Mouse (Mus musculus) activated CD4-positive, CD25-positive, alpha-beta regulatory T cell, adult 4 months (primary cell): Measurements from ENCODE around the gene Iars2. TPM values are rescaled to one million over a fixed set of nuclear protein-coding genes. Genes with fewer than 3 reads are reported as not detected.

Experiments
- ATAC-seq: one replicate; pipeline ENCODE4 v1.8.0; 2017
- polyA plus RNA-seq, 2 experiments: library from polyadenylated mRNA; unstranded; fragments of 100-300 nt; shearing (Covaris generic); gene quantifications; one replicate each; pipeline ENCODE4 v1.2.1; 2017

The Iars2 gene
- polyA plus RNA-seq, result 10 to 100 TPM in 1 of 2 experiments, 1 to 10 TPM in 1; 8.7 to 12.1 TPM

- ATAC-seq, result peak; percentile 69
Observed at GRCm38 (mm10) chr1:185328721-185329610, at the start of gene Iars2. Gene Iars2, minus strand, starts transcription at chr1:185329396.

DNA sequence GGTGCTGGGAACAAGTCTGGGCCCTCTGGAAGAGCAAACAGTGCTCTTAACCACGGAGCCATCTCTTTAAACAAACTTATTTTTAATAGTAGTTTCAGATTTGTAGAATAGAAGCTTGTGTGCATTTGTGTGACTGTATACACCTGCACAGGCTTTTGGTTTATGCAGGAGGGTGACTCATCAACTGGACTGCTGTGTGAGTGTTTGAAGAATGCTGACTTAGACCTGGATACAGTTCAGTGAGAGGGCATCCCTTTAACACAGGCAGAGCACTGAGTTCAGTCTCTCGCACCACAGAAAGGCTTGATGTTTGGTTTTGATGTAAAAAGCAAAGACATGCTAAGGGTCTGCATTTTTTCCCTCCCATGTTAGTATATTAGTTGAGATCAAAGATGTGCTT is 48.2 kb upstream of the Iars2 start:
- no peak for ATAC-seq

GRCm38 (mm10) chr1:185376390-185376789 is 47.2 kb upstream of the Iars2 start:
- no peak for ATAC-seq

DNA sequence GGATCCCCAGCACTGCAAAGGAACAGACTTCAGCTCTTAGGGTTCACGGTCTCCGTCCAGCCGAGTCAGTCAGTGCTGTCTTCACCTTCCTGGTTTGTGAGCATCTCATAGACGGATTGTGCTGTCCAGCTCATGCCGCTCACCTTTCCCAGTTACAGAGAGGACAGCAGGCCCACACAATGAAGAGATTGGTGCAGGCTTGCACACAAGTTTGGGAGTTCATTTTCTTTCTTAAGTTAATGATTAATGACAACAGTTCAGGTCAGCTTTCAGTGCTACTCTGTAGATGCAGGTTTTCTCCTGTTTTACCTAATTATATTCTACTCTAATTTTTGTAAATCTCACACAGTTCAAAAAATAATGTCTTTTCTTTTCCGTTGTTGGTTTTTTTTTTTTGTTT is 40.8 kb upstream of the Iars2 start:
- ATAC-seq, result no peak

DNA sequence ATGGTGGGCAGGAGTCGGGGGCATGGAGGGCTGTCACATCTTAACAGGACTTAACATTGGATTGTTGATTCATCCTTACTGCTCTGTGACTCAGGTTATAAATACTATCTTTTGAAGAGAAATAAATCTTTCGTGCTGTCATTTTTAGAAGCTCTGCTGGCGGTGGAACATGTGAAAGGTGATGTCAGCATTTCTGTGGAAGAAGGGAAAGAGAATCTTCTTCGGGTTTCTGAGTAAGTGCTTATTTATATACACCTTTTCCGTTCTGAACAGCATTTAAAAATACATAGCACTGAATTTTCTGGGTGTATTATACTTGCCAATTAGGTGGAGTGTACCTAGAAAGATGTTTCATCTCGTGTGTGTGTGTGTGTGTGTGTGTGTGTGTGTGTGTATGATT is 38.2 kb upstream of the Iars2 start:
- ATAC-seq, result no peak

- ATAC-seq, result no peak
Observed at GRCm38 (mm10) chr1:185364183-185364540, 35.0 kb upstream of the Iars2 start.

GRCm38 (mm10) chr1:185363526-185364182 is 34.5 kb upstream of the Iars2 start:
- peak; percentile 15 for ATAC-seq

- ATAC-seq, result peak; percentile 86
Observed at GRCm38 (mm10) chr1:185362677-185363520, 33.7 kb upstream of the Iars2 start, which contains the start of gene Eprs. Gene Eprs, plus strand, starts transcription at chr1:185363044.

- ATAC-seq, result no peak
Observed at GRCm38 (mm10) chr1:185358211-185358610, 29.0 kb upstream of the Iars2 start.

DNA sequence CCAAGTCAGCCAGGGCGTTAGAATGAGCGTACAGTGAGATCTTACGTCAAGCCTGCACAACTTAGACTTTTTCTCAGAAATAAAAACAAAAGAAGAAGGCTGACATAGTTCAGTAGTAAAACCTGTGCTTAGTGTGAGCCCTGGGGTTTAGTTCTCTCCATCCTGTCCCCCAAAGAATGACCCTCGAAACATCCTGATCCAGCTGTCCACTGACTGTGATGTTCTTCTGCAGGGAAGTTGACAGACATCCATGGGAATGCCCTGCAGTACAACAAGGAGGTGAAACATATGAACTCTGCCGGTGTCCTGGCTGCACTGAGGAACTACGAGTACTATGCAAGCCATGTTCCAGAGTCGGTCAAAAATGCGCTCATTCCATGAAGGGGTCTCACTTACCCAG is 27.1 kb upstream of the Iars2 start:
- ATAC-seq, result no peak

GRCm38 (mm10) chr1:185354731-185355130 is 25.5 kb upstream of the Iars2 start:
- no peak for ATAC-seq

DNA sequence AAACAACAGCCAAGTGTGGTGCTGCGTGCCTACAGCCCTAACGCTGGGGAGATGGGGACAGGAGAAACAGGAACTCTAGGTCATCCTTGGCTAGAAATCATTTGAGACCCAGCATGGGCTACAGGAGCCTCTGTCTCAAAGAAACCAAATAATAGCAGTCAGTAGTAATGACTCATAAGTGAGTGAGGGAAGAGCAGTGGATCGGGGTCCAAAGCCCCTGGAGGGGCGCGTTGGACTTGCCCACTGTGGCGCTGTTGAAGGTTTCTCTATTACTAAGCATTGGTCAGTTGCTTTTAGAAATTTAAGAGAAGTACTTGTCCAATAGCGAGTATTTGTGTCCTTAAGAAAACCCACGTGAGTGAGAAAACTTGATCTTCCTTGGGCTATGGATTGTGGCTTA is 24.2 kb upstream of the Iars2 start:
- no peak for ATAC-seq

DNA sequence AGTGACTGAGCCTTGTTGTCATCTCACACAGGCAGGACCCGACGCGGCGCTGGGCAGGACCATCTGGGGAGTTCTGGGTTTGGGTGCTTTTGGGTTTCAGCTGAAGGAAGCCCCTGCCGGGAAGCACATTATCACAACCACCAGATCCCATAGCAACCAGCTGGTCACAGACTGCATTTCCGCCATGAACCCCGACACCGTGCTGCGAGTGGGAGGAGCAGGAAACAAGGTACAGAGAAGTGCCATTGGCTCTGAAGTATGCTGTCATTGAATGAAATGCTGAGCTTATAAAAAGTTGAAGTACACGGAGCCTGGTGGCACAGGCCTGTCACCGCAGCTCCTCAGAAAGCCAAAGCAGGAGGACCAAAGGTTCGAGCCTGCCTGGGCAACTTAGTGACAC is 23.0 kb upstream of the Iars2 start:
- ATAC-seq, result peak; percentile 87

- ATAC-seq, result no peak
Observed at GRCm38 (mm10) chr1:185350611-185351010, 21.4 kb upstream of the Iars2 start.

DNA sequence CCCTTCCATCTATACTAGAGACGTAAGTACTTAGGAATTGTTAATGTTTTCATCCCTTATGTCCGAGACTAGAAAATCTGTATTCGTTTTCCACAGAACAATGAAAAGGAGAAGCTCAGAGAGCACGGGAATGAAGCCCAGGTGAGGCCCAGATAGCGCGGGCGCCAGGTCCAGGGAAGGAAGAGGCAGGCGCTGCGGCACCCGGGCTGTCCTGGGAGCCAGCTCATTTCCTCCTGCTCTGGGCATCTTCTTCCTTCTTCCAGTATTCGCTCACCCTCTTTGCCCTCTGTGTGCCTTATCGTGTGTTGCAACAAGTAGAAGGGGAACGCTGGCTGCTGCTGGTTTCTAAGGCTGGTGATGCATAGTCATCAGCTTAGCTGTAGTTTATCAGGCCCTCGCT is 20.5 kb upstream of the Iars2 start:
- no peak for ATAC-seq

GRCm38 (mm10) chr1:185346188-185346587 is 17.0 kb upstream of the Iars2 start:
- ATAC-seq, result no peak

- no peak for ATAC-seq
Observed at GRCm38 (mm10) chr1:185343422-185343821, 14.2 kb upstream of the Iars2 start.

- no peak for ATAC-seq
Observed at GRCm38 (mm10) chr1:185342441-185342840, 13.2 kb upstream of the Iars2 start.

DNA sequence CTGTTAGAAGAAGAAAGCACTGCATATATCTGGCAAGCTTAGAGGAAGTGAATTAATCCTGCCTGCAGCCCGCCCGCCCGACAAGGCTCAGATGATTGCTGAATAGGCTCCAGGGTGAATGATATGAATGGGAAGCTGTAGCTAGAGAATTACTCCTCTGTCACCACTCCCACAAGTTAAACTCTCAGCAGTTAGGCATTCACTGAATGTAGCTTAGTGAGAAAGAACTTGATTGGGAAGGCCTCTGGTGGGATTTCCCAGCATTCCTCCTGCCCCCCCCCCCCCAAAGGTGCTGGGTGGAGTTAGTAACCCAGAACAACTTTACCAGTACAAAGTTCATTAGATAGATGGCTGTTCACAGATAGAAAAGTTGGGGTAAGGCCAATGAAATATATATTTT is 7.3 kb upstream of the Iars2 start:
- ATAC-seq, result no peak

- no peak for ATAC-seq
Observed at GRCm38 (mm10) chr1:185335231-185335765, 6.1 kb upstream of the Iars2 start.

DNA sequence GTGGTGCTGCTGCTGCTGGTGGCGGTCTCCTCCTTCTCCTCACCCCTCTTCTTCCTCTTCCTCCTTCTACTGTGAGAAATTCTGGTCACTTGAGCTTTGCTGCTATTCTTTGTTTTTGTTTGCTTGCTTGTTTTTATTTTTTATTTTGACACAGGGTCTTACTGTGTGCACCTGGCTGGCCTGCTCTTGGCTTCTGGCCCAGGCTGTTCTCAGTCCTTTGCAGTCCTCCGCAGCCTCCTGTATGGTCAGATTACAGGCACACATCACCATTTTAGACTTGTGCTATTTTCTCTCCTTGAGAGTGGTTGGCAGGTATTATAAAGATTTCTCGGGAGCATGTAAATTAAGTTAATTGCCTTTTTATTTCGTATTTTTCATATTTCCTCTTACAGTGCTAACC is 4.9 kb upstream of the Iars2 start:
- ATAC-seq, result no peak

DNA sequence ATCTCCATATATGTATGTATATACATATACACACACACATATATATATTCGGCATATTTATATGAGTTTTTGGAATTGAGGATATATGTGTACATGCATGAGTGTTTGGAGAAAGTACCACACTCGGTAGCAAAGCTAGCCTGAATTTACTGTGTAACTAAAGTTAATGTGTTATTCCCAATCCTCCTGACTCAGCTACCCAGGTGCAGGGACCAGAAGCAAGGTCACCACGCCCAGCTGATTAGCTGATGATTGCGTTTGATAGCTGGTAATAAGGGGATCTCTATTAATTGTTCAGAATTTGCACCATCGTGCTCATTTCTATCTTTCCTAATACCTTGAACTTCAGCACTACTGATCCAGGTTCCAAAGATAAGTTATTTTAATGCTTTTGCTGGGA is 4.5 kb upstream of the Iars2 start:
- no peak for ATAC-seq

DNA sequence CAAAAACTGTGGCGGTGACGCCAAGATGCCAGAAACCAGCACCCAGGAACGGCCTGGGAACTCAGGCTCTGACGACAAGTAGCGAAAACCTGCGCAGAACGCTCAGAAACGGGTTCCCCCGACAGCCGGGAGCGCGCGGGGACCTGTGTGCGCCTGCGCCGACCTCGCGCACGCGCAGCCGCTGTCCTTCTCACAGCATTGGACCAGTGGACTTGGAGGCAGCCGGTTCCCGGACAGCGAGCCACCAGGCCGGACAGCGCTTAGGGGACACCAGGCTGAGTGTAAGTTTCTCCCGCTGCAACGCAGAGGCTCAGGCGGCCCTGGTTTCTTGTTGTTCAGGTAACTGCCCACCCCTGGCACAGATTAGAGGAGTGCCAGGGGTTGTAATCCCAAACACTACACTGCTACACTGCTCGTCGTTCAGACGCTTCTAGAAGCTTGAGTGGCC is 2.8 kb upstream of the Iars2 start, which contains the start of gene Bpnt1:
Gene Bpnt1 (plus strand): TSS at position 167 of the 448 bp plus-strand sequence.
- peak; percentile 61 for ATAC-seq
